Mouse (Mus musculus): ENCODE results near the gene Ankrd9. TPM values are rescaled to one million over a fixed set of nuclear protein-coding genes. Genes with fewer than 3 reads are reported as not detected.

Ankrd9 gene
- polyA plus RNA-seq, 1 experiment = 206 TPM

- Histone ChIP-seq H3K27me3 (ENCODE audit: control insufficient read depth, insufficient read depth, low read length) (no peaks in the 10 kb centered on the region), H3K4me1 (ENCODE audit: control insufficient read depth, insufficient read depth, insufficient read length, low read length) (peaks cover 8% of the 10 kb centered on the region; the same call in 1 of the 2 replicates), H3K4me3 (ENCODE audit: low read depth, low read length) (no peak overlapping the region), H3K36me3 (ENCODE audit: control insufficient read depth, insufficient read depth, low read length) (peaks cover 7% of the 10 kb centered on the region), H3K27ac (ENCODE audit: insufficient read depth, low read depth, low read length) (no peak overlapping the region)
- WGBS = 74% methylated on average over 4 of the region's 4 CpGs
- TF ChIP-seq CTCF (IDR thresholded peaks at IDR 0.05; ENCODE audit: extremely low read depth, insufficient read length, insufficient replicate concordance, low read depth, low read length) (no peak), POLR2A (IDR thresholded peaks at IDR 0.05; ENCODE audit: low read depth, low read length) (no peak)
Observed at GRCm38 (mm10) chr12:110950151-110950550, 28.7 kb downstream of the Ankrd9 start.

GRCm38 (mm10) chr12:110949410-110949809 lies 29.4 kb downstream of the Ankrd9 start:
- H3K27ac ChIP-seq (ENCODE audit: insufficient read depth, low read depth, low read length) = no peak overlapping the region
- TF ChIP-seq CTCF (IDR thresholded peaks at IDR 0.05; ENCODE audit: extremely low read depth, insufficient read length, insufficient replicate concordance, low read depth, low read length) (no peak), POLR2A (IDR thresholded peaks at IDR 0.05; ENCODE audit: low read depth, low read length) (no peak)

GRCm38 (mm10) chr12:110948910-110949201 lies 30.0 kb downstream of the Ankrd9 start:
- WGBS = 90% methylated on average over 3 of the region's 3 CpGs
- H3K27me3 ChIP-seq (ENCODE audit: control insufficient read depth, insufficient read depth, low read length) = no peaks in the 10 kb centered on the region
- no peak overlapping the region for H3K27ac ChIP-seq (ENCODE audit: insufficient read depth, low read depth, low read length)
- peaks cover 2% of the 10 kb centered on the region; the same call in 1 of the 2 replicates for H3K4me1 ChIP-seq (ENCODE audit: control insufficient read depth, insufficient read depth, insufficient read length, low read length)
- H3K36me3 ChIP-seq (ENCODE audit: control insufficient read depth, insufficient read depth, low read length) = peaks cover 11% of the 10 kb centered on the region
- TF ChIP-seq POLR2A (IDR thresholded peaks at IDR 0.05; ENCODE audit: low read depth, low read length) (no peak), CTCF (IDR thresholded peaks at IDR 0.05; ENCODE audit: extremely low read depth, insufficient read length, insufficient replicate concordance, low read depth, low read length) (no peak)
- H3K4me3 ChIP-seq (ENCODE audit: low read depth, low read length) = no peak overlapping the region

More at GRCm38 (mm10) chr12:110949410-110949809, 29.4 kb downstream of the Ankrd9 start:
- H3K4me3 ChIP-seq (ENCODE audit: low read depth, low read length) = no peak overlapping the region
- H3K4me1 ChIP-seq (ENCODE audit: control insufficient read depth, insufficient read depth, insufficient read length, low read length) = peaks cover 6% of the 10 kb centered on the region; the same call in 1 of the 2 replicates
- H3K27me3 ChIP-seq (ENCODE audit: control insufficient read depth, insufficient read depth, low read length) = no peaks in the 10 kb centered on the region
- 98% methylated on average over 1 of the region's 1 CpGs for WGBS
- H3K36me3 ChIP-seq (ENCODE audit: control insufficient read depth, insufficient read depth, low read length) = peaks cover 11% of the 10 kb centered on the region

- Histone ChIP-seq H3K4me3 (ENCODE audit: low read depth, low read length) (no peak overlapping the region), H3K4me1 (ENCODE audit: control insufficient read depth, insufficient read depth, insufficient read length, low read length) (no peaks in the 10 kb centered on the region), H3K27ac (ENCODE audit: insufficient read depth, low read depth, low read length) (no peak overlapping the region), H3K27me3 (ENCODE audit: control insufficient read depth, insufficient read depth, low read length) (no peaks in the 10 kb centered on the region), H3K36me3 (ENCODE audit: control insufficient read depth, insufficient read depth, low read length) (peaks cover 11% of the 10 kb centered on the region)
- 93% methylated on average over 6 of the region's 6 CpGs for WGBS
- TF ChIP-seq CTCF (IDR thresholded peaks at IDR 0.05; ENCODE audit: extremely low read depth, insufficient read length, insufficient replicate concordance, low read depth, low read length) = no peak
- TF ChIP-seq POLR2A (IDR thresholded peaks at IDR 0.05; ENCODE audit: low read depth, low read length) = no peak
Observed at GRCm38 (mm10) chr12:110948082-110948909, 30.5 kb downstream of the Ankrd9 start.

- Histone ChIP-seq H3K27ac (ENCODE audit: insufficient read depth, low read depth, low read length) (no peak overlapping the region), H3K27me3 (ENCODE audit: control insufficient read depth, insufficient read depth, low read length) (no peaks in the 10 kb centered on the region), H3K4me1 (ENCODE audit: control insufficient read depth, insufficient read depth, insufficient read length, low read length) (no peaks in the 10 kb centered on the region), H3K36me3 (ENCODE audit: control insufficient read depth, insufficient read depth, low read length) (peaks cover 18% of the 10 kb centered on the region), H3K4me3 (ENCODE audit: low read depth, low read length) (no peak overlapping the region)
- TF ChIP-seq CTCF (IDR thresholded peaks at IDR 0.05; ENCODE audit: extremely low read depth, insufficient read length, insufficient replicate concordance, low read depth, low read length) (no peak), POLR2A (IDR thresholded peaks at IDR 0.05; ENCODE audit: low read depth, low read length) (no peak)
- 89% methylated on average over 7 of the region's 7 CpGs for WGBS
Observed at GRCm38 (mm10) chr12:110946216-110946615, 32.6 kb downstream of the Ankrd9 start.

- H3K4me1 ChIP-seq (ENCODE audit: control insufficient read depth, insufficient read depth, insufficient read length, low read length) = no peaks in the 10 kb centered on the region
- 84% methylated on average over 3 of the region's 3 CpGs for WGBS
Observed at GRCm38 (mm10) chr12:110940869-110941268, 38.0 kb downstream of the Ankrd9 start.

GRCm38 (mm10) chr12:110939385-110939784 lies 39.5 kb downstream of the Ankrd9 start:
- Histone ChIP-seq H3K27me3 (ENCODE audit: control insufficient read depth, insufficient read depth, low read length) (no peaks in the 10 kb centered on the region), H3K27ac (ENCODE audit: insufficient read depth, low read depth, low read length) (no peak overlapping the region), H3K4me3 (ENCODE audit: low read depth, low read length) (no peak overlapping the region), H3K4me1 (ENCODE audit: control insufficient read depth, insufficient read depth, insufficient read length, low read length) (no peaks in the 10 kb centered on the region), H3K36me3 (ENCODE audit: control insufficient read depth, insufficient read depth, low read length) (peaks cover 20% of the 10 kb centered on the region)
- TF ChIP-seq POLR2A (IDR thresholded peaks at IDR 0.05; ENCODE audit: low read depth, low read length) = no peak
- no peak for TF ChIP-seq CTCF (IDR thresholded peaks at IDR 0.05; ENCODE audit: extremely low read depth, insufficient read length, insufficient replicate concordance, low read depth, low read length)
- 92% methylated on average over 5 of the region's 5 CpGs for WGBS

More at GRCm38 (mm10) chr12:110940869-110941268, 38.0 kb downstream of the Ankrd9 start:
- TF ChIP-seq POLR2A (IDR thresholded peaks at IDR 0.05; ENCODE audit: low read depth, low read length) (no peak), CTCF (IDR thresholded peaks at IDR 0.05; ENCODE audit: extremely low read depth, insufficient read length, insufficient replicate concordance, low read depth, low read length) (no peak)
- Histone ChIP-seq H3K27me3 (ENCODE audit: control insufficient read depth, insufficient read depth, low read length) (no peaks in the 10 kb centered on the region), H3K27ac (ENCODE audit: insufficient read depth, low read depth, low read length) (no peak overlapping the region), H3K36me3 (ENCODE audit: control insufficient read depth, insufficient read depth, low read length) (peaks cover 24% of the 10 kb centered on the region), H3K4me3 (ENCODE audit: low read depth, low read length) (no peak overlapping the region)

Measured in small intestine, adult 2 months (tissue).